Mouse (Mus musculus): Measurements from ENCODE around the gene Eno1.

DNA sequence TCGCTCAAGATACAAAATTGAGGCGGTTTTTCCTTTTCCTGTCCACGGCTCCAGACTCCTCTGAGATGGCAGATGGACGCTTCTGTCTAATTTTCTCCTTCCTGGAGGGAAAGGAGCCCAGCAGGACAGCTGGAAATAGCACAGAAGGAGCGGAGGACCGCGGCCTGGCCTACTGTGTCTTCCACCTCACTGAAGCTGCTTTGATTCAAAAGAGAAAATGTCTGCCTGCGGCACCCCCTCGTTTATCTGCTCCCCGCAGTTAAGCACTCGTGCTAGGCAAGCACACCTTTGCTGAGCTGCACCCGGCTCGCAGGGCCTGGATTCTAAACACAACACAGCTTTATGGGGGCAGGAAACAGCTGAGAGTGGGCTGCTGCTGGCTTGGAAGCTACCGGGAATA lies 21.9 kb downstream of the Eno1 start:
- TF ChIP-seq CTCF (IDR thresholded peaks at IDR 0.05; ENCODE audit: low read depth, low read length): no peak
- TF ChIP-seq POLR2A (IDR thresholded peaks at IDR 0.05; ENCODE audit: extremely low read depth, insufficient read depth, low read length): no peak

All from liver, adult 2 months (tissue).